Mouse (Mus musculus): ENCODE data around the gene Slc36a2.

The Slc36a2 gene

DNA sequence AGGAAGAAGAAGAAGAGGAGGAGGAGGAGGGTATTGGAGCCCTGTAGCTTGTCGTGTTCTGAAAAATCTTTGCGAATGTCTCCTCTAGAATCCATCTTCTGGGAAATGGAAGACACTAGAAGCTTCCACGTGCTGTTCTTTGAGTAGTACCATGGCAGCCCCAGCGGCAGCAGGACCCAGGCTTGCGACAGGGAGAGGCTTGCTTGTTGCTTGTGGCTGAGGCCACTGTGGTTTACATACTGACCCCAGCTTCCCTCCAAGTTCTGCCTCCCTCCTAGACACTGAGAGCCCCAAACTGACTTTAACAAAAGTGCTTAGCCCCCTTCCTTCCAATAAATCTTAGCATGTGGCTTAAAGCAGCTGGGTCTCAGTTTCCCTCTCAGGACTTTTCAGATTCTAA lies 631 bp downstream of the Slc36a2 start:
- DNase-seq (ENCODE audit: low spot score in 2 of 2) = no peak

DNA sequence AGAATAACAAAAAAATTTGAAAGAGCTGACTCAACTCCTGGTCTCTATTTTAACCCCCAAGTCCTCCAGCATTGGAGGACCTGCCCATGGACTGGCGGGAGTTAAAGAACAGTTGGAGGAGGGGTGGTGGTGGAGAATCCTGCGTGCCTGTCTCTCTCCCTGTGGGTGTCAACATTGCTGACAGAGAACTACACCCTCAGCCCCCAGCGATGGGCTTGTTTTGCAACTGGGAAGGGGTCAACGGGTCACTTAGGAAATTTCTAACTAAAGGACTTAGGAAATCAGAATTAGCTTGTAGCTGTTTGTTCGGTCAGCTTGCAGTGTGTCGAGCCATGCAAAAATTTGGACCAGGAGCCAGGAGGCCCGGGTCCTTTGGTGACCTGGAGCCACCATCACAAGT lies 1.8 kb downstream of the Slc36a2 start:
- no peak for DNase-seq (ENCODE audit: low spot score in 2 of 2)

DNA sequence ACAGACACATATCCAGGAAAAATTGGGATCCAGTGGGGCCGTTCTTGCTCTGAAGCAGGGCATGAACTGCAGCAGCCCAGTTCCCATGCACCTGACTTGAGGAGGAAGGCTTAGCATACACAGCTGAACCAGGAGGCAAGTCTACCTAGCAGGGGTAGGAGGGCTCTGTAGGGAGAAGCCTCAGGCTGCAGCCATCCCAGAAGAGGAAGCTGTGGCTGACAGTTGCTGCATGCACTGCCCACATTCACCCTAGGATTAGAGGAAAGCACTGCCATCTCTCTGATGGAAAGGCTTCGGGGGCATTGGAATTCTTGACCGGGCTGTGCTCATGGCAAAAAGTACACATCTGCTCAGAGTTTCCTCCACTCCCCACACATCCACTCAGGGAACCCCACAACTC lies 5.0 kb downstream of the Slc36a2 start:
- DNase-seq (ENCODE audit: low spot score in 2 of 2) = no peak

DNA sequence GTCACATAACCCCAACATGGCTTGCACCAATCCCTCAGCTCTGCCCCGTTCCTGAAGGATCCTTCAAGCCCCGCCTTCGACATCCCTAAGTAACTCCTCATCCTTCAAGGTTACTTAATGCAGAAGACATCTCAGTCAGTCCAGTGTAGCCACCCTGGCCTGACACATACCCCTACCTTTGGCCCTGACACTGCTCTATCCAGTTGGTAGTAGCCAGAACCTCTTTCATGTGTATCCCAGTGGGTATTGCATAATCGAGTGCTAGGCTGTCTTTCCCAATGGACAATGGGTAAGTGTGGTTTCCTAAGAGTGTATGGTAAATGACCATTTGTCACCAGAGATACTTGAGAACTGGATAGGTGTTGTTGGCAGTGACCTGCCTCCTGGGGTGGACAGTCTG lies 6.0 kb downstream of the Slc36a2 start:
- no peak for DNase-seq (ENCODE audit: low spot score in 2 of 2)

DNA sequence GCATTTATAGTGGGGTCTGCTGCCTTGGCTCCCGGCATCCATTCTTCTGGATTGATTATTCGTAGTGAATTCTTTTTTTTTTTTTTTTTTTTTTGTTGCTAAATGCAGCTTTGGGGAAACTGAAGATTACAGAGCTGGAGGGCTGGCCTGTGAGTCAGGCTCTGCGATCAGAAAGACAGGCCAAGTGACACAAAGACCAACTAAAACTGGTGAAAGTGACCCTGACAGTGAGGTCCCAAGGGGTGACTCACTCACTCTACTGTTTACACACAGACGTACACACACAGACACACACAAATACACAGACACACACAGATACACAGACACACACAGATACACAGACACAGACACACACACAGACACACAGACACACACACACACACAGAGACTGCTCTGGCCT lies 14.4 kb downstream of the Slc36a2 start:
- DNase-seq (ENCODE audit: low spot score in 2 of 2) = no peak

DNA sequence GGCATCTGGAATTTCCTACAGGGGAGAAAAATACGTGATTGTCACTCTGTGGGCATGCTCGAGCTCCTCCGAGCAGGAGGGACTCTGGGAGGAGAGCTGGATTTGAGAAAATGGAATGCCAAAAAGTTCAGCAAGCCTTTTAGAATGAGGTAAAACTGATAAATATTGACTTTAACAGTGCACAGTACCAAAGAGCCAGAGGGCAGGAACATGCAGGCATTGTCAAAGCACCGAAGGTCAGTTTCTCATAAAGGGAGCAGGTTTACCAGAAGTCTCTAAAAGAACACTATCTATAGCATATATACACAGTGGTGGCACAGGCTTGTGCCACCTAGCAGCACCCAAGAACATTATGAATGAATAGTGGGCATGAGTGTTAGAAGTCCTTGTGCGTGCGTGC lies 16.0 kb downstream of the Slc36a2 start:
- DNase-seq (ENCODE audit: low spot score in 2 of 2) = no peak

DNA sequence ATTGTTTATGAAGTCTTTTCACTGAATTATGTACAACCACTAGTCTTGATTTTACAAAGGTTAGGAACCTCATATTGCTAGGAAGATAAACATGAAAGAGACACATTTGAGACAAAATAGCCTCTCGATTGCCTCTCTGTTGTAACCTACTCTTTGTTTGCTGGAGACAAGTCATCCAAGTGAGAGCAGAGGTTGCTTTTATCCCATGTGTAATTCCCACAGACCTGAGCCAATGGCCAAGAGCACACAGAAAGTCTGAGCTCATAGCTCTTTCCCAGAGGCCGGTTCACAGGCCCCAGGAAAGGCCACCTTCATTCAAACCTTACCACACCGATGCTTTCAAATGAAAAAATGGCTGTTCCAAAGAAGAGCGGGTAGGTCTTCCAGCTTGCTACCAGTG lies 16.4 kb downstream of the Slc36a2 start:
- DNase-seq (ENCODE audit: low spot score in 2 of 2) = no peak

DNA sequence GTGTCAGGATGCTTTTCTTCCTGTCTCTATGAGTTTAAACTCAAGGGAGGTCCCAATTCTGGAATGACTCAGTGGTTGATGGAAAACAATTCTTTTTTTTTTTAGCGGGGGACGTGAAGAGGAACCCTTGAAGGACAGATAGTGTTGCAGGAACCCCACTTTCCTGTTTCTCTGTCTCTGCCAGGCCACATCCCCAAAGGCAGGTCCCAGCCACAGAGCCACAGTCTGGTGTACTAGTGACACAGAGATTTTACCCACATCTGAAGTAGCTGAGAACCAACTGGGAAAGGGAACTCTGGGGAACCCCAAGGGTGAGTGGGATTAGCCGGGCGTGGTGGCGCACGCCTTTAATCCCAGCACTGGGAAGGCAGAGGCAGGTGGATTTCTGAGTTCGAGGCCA lies 19.1 kb downstream of the Slc36a2 start:
- no peak for DNase-seq (ENCODE audit: low spot score in 2 of 2)

DNA sequence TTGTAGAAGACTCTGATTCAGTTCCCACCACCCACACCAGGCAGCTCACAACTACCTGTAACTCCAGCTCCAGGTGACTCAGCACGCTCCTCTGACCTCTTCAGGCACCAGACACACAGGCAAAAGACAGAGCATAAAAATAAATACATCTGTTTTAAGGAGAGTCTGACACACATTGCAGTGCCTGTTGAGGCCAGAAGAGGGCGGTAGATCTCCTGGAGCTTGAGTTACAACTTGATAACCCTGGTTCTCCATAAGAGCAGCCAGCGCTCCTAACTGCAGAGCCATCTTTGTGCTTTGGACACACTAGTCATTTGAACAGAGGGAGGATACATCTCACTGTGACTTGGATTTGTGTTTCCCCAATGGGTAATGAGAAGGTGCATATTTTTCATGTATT lies 20.2 kb downstream of the Slc36a2 start:
- peak; percentile 19 to 31 for DNase-seq (ENCODE audit: low spot score in 2 of 2)

DNA sequence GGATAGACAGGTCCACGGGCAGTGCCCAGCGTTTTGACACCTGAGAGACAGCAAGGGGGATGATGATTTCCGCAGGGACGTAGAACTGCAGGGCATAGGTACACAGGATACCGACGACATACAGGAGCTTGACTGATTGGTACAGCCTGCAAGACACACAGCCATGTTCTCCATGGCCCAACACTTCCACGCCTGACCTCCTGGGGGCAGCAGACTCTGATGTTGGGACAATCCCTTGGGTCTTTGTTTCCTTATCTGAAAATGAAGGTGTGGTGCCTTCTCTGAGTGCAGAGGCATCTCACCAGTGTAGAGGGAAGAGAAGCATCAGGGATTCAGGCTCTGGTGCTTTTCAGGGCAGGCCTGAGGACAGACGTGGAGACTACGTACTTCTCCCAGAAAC lies 22.2 kb downstream of the Slc36a2 start:
- peak; percentile 48 to 51 for DNase-seq (ENCODE audit: low spot score in 2 of 2)

DNA sequence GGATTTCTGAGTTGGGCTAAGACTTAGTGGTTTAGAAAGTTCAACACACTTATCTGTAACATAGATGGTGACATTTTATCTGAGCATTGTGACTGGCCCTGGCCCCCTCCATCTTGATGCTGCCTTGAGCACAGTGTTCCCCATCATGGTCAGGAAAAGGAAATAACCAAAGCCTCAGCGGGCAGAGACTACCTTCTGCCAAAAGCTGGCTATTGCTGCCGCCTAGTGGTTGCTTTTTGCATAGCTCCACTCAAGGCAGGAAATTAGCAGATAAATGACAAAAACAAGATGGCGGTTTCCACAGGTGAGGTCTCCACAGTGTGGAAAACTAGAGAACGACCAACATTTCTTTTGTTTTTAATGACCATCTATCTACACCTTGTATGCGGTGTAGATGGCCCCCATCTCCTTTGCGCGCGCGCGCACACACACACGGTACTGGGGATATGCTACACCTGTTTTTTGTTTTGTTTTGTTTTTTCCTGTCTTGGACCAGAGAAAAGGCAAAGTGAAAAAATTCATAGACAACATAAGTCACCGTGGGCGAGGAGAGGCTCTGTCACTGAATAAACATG lies 26.0 kb downstream of the Slc36a2 start:
- peak; percentile 79 to 91 for DNase-seq (ENCODE audit: low spot score in 2 of 2)

DNA sequence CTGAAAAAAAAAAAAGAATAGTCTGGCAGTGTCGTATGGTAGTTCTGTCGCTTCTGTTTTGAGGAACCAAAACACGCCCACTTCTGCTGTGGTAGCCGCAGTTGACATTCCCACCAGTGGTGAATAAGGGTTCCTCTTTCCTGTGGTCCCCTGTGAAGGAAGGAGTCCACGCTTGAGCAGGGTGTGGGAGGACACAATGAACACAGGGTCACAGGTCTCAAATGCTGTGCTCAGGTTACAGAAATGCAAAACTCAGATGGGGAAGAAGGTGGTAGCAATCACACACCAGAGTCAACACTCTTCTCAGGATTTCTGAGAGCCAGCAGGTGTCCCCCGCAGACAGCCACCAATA lies 29.8 kb downstream of the Slc36a2 start:
- no peak for DNase-seq (ENCODE audit: low spot score in 2 of 2)

DNA sequence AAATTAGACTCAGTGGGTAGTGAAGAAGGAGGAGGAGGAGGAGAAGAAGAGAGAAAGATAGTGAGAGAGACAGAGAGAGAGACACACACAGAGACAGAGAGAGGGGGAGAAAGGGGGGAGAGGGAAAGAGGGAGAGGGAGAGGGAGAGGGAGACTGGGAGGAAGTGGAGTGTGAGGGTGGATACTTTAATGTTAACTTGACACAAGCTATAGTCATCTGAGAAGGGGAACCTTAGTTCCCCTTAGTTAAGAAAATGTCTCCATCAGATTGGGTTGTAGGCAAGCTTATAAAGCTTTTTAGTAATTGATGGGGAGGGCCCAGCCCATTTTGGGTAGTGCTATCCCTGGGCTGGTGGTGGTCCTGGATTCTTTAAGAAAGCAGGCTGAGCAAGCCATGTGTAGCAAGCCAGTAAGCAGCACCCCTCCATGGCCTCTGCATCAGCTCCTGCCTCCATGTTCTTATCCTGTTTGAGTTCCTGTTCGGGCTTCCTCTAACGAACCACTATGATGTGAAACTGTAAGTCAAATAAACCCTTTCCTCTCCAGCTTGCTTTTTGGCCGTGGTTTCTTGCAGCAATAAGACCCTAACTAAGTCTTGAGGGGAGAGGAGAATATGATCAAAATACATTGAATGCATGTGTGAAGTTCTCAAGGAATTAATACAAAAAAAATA lies 30.3 kb downstream of the Slc36a2 start:
- no peak for DNase-seq (ENCODE audit: low spot score in 2 of 2)

DNA sequence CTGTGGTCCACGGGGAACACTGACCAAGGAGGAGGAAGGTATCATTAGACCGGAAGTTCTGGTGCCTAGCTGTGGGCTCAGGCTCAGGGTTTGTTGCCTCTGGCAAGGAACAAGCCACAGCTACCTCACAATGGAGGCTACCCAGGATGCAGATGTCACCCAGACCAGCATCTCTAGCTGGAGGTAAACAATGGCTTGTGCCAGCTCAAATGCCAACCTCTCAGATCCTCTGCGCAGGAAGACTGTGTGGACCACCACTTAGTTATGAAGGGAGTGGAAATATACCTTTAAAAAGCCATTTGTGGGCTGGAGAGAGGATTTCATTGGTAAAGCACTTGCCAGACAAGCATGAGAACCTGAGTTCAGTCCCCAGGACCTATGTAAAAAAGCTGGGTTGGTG lies 33.3 kb downstream of the Slc36a2 start, which contains the start of gene Slc36a3:
TSS of gene Slc36a3 (minus strand) at position 101 of the 400 bp plus-strand sequence.
- DNase-seq (ENCODE audit: low spot score in 2 of 2) = no peak

DNA sequence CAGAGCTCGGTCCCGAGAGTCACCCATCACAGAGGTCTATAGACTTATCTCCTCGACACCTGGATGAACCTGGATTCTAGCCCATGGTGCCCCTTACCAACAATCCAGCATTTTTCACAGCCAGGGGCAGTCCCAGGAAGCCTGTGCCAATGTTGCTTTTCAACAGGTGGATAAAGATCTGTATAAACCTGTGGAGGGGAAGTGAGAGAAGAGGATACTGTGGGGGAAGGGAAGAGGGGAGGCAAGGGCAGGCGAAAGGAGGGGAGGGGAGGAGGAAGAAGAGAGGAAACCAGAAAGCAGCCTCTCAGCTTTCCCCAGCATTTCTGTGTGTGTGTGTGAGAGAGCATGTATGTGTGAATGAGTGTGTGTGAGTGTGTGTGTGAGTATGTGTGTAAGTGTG lies 36.4 kb downstream of the Slc36a2 start:
- DNase-seq (ENCODE audit: low spot score in 2 of 2) = no peak

DNA sequence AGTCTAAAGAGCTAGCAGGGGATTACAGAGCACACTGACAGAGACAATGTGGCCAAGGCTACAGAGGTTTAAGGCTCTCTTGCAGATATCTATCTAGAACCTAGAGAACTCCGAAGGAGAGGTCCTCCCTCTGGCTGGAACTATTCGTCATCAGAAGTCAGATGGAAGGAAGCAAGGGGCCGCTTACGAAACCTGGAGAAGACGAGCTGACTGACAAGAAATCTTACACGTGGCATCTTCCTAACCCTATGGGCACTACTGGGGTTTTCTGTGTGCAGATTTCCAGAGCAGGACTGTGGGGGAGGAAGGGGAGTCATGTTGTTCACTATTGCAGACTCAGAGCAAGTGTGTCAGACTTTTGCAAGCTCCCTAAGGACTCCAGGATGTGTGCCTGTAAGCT lies 37.5 kb downstream of the Slc36a2 start:
- DNase-seq (ENCODE audit: low spot score in 2 of 2) = no peak

DNA sequence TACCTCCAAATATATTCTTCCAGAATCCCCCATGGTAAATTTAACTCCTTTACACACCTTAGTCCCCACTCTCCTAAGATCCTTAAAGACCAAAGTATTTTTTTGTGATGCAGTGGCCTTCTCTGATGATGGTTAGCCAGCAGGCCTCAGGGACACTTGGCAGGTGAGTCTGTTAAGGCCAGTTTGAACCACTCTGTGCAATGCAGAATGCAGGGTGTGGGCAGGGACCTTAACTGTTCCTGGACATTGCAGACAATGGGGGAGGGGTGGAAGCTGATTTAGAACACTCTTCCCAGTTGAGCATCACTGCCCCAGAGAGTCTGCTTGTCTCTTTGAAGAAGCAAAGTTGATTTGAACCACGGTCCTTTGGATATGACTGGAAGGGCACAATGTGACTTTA lies 38.0 kb downstream of the Slc36a2 start:
- DNase-seq (ENCODE audit: low spot score in 2 of 2) = no peak

DNA sequence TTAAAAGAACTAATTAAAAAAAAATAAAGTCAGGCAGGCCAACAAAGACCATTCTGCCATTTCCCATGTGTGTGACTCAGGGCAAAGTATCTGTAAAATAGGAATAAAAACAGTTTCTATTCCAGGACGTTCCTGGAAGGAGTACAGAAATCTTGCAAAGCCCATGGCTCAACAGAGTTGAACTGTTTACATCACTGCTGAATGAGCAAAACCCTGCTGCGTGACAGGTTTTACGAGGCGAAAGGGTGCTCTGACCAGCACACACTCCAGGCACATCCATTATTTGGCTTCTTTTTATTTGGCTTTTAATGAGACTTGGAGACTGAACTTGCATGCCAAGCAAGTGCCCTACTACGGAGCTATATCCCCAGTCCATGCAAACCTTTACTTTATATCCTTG lies 40.9 kb downstream of the Slc36a2 start:
- DNase-seq (ENCODE audit: low spot score in 2 of 2) = no peak

DNA sequence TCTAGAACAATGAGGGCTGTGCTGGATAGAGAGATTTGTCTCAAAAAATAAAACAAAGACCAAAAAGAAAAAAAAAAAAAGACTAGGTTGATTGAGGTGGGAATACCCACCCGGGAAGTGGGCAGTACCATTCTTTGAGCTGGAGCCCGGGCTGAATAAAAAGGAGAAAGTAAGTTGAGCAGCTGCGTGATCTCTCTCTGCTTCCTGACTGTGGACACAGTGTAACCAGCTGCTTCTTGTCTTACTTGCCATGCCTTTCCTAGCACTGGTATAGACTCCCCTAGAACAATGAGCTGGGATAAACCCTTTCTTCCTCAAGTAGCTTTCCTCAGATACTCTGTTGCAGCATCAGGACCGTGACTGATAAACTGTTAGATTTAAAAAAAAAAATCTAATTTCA lies 43.4 kb downstream of the Slc36a2 start:
- DNase-seq (ENCODE audit: low spot score in 2 of 2) = no peak

DNA sequence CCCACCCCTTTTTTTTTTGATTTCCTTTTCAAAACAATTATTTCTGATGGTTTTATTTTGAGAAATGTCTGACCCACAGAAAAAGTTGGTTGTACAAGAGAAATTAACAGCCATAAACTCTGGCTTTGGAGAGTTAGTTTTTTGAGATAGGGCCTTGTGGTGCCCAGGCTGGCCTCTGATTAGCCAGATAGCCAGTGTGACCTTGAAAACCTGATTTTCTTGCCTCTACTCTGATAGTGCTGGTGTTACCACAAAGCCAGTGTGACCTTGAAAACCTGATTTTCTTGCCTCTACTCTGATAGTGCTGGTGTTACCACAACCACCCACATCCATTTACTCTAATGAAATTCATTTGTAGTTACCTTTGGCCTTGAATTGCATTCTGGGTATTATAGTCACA lies 47.2 kb downstream of the Slc36a2 start:
- DNase-seq (ENCODE audit: low spot score in 2 of 2) = no peak

DNA sequence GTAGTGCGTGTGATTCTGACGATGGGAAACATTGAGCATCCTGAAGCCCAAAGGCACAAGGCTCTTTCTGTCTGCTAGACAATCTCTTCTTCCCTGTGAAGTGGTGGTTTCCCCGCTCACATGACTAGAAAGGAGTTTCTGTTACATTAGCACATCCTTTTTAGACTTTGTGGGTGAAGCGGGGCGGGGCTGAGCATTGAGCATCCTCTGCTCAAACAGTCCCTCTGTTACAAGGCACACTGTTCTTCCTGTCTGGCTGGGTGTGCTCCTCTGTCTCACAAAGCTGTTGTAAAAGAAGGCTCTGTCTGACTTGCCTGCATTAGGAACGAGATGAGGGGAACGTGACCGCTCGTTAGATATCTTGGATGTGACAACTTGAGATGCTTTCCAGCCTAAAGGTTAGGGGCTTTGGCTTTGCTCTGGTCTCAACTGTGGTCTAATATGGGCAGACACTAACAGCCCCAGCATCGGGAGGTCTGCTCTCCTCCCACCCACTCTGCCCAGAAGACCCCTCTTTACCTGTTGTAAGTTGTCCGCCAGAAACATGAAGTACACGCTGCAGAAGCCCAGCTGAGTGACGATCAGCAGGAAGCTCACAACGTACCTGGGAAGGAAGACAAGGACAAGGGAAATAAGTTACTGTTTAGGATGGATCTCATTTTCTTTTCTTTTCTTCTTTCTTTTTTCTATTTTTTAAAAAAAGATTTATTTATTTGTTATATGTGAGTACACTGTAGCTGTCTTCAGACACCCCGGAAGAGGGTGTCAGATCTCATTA lies 47.9 kb downstream of the Slc36a2 start:
- no peak for DNase-seq (ENCODE audit: low spot score in 2 of 2)

DNA sequence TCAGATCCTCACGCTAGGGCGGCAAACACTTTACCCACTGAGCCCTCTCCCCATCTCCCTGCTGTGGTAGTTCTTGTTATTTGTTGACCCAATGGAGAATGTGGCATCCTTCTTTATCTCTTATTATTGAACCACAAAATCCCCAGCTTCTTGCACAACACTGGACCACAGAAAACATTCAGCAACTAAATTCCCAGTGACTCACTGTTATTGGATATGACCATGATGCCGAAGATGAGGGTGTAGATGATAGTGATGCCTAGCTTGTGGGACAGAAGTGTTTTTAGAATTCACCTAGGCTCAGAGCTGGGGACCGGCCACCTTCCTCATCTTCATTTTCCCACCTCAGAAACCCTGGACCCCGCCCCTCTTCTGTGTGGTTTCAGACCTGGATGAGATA lies 50.0 kb downstream of the Slc36a2 start:
- no peak for DNase-seq (ENCODE audit: low spot score in 2 of 2)

DNA sequence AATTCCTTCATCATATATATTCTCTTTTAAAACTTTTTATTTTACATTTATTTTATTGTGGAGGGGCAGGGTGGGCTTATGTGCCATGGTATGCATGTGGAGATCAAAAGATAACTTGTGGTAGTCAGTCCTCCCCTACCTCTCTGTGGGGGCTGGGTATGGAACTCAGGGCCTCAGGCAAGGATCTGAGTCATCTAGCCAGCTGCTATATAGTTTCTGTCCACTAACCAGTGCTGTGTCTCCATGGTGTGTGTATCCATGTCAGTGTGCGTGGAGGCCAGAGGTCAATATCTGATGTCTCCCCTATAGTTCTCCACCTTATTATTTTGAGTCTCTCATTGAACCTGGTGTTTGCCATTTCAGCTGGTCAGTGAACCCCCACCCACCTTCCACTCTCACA lies 50.5 kb downstream of the Slc36a2 start:
- no peak for DNase-seq (ENCODE audit: low spot score in 2 of 2)
